Mouse (Mus musculus) kidney, embryonic 15.5 days (tissue): ENCODE results near the gene Lpxn. TPM values are rescaled to one million over a fixed set of nuclear protein-coding genes. Genes with fewer than 3 reads are reported as not detected.
A peak's percentile ranks its signal among the peaks of the same experiment; 100 is the strongest.

Experiments
- ATAC-seq: fragments of 200-750 bp; cut with Nextera tagmentation; replicated peaks from 2 replicates; pipeline ENCODE4 v1.8.0; 2017; ENCODE audit warnings: moderate TSS enrichment; ENCODE audit not compliant: low FRiP score
- H3K27ac ChIP-seq: fragments of 300-500 bp; sonication (generic); 2 replicates; pipeline ENCODE4 v1.5.1; 2015; ENCODE audit warnings: mild to moderate bottlenecking, inconsistent platforms
- H3K27me3 ChIP-seq: fragments of 300-500 bp; sonication (generic); 2 replicates; pipeline ENCODE4 v1.6.1; 2015; ENCODE audit warnings: inconsistent platforms
- H3K36me3 ChIP-seq: fragments of 300-500 bp; sonication (generic); 2 replicates; pipeline ENCODE4 v1.6.1; 2015; ENCODE audit warnings: inconsistent platforms
- H3K4me1 ChIP-seq: fragments of 300-500 bp; sonication (generic); 2 replicates; pipeline ENCODE4 v1.6.1; 2015; ENCODE audit warnings: inconsistent platforms
- H3K4me2 ChIP-seq: fragments of 300-500 bp; sonication (generic); 2 replicates; pipeline ENCODE4 v1.6.1; 2015; ENCODE audit warnings: moderate library complexity, mild to moderate bottlenecking, inconsistent platforms
- H3K4me3 ChIP-seq: fragments of 300-500 bp; sonication (generic); replicated peaks from 2 replicates; pipeline ENCODE4 v1.5.1; 2015; ENCODE audit warnings: mild to moderate bottlenecking, inconsistent platforms
- H3K9ac ChIP-seq: fragments of 300-500 bp; sonication (generic); 2 replicates; pipeline ENCODE4 v1.6.1; 2015; ENCODE audit warnings: mild to moderate bottlenecking, inconsistent platforms
- H3K9me3 ChIP-seq: fragments of 300-500 bp; sonication (generic); replicated peaks from 2 replicates; pipeline ENCODE4 v1.6.1; 2016; ENCODE audit warnings: inconsistent platforms
- WGBS: fragments of 180-500 bp; shearing (Covaris S2); methylation state at CpG from one replicate; pipeline ENCODE4 v1.1.7; 2015; ENCODE audit warnings: mixed read lengths; 5-methylcytosine and 5-hydroxymethylcytosine counted together
- polyA plus RNA-seq: library from polyadenylated mRNA; unstranded; fragments of >200 nt; fragmentation: Nextera tagmentation; extraction: Ambion mirVana; gene quantifications from 2 replicates; pipeline ENCODE4 v1.2.1, GENCODE M21; 2015

The Lpxn gene
- polyA plus RNA-seq, 1 experiment from 2014 or later, result 1.3 TPM

DNA sequence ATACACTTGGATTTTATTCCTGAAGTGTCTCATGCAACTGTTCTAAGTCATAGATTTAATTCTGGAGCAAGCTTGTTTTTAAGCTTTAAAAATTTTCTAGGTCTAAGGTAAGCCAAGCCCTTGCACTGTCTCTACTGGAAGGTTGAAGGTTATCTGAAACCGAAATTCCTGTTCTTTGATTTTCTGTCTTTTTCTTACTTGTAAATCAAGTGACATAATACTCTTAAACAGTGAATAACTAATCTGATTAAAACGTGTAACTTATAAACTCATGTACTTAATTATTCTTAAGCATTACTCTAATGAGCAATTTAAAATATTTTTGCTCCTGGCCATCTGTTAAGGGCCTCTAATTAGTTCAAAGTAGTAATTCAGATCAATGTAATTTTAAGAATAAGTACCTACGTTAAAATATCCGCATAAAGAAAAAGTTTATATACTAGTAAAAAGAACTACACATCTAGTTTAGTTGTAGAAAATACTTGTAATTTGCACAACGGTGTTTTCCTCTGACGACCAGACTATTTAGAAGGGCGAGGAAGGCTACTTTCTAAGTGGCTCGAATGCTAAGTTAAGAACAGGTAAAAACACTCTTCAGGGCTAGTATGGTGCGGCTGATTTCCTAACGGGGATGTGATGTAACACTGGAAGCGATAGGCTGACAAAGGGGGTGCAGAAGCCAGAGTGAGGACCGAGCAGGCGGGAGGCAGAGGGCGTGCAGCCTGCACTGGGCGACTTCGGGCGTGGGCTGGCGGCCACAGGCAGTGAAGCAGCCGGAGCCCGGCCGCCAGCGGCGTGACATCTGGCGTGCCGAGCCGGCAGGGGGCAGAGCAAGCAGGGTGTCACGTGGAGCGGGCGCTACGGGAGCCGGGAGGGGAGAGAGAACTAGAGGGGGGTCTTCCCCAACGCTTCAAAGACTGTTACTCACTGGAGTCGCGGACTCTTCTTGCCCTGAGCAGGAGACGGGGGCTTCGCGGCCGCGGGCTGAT is 1.6 kb upstream of the Lpxn start:
- Histone ChIP-seq H3K27ac (peak overlapping the region; percentile 100), H3K4me3 (peak overlapping the region; percentile 96), H3K27me3 (no peaks in the 10 kb centered on the region), H3K36me3 (no peaks in the 10 kb centered on the region), H3K4me1 (peaks cover 5% of the 10 kb centered on the region; the same call in 1 of the 2 replicates), H3K9me3 (no peaks in the 10 kb centered on the region), H3K4me2 (peak overlapping the region; percentile 63), H3K9ac (peak overlapping the region; percentile 99)
- ATAC-seq, result peak; percentile 75
- WGBS, result under 1% methylated on average over 39 of the region's 39 CpGs

DNA sequence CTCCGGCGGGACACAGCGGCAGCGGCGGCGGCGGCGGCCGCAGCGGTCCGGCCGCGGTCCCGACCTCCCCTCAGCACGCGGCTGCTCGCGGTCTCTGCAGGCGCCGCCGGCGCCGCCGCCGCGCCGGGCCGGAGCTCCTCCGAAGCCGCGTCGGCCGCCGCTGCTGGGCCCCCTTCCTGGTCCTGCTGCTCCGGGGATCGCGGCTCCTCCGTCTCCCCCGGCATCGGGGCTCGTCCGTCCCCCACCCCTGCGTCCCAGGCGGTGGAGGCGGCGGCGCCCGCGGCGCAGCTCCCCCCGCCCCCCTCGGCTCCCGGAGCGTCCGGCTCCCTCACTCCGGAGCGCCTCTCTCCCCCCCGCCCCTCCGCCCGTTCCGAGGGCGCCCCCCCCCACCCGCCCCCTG is 883 bp upstream of the Lpxn start:
- Histone ChIP-seq H3K9ac (peak overlapping the region; percentile 99), H3K27me3 (no peaks in the 10 kb centered on the region), H3K27ac (peak overlapping the region; percentile 100), H3K4me2 (peak overlapping the region; percentile 63), H3K36me3 (no peaks in the 10 kb centered on the region), H3K4me1 (peaks cover 5% of the 10 kb centered on the region; the same call in 1 of the 2 replicates), H3K9me3 (no peaks in the 10 kb centered on the region), H3K4me3 (peak overlapping the region; percentile 96)
- peak; percentile 38 for ATAC-seq
- WGBS, result under 1% methylated on average over 45 of the region's 63 CpGs

DNA sequence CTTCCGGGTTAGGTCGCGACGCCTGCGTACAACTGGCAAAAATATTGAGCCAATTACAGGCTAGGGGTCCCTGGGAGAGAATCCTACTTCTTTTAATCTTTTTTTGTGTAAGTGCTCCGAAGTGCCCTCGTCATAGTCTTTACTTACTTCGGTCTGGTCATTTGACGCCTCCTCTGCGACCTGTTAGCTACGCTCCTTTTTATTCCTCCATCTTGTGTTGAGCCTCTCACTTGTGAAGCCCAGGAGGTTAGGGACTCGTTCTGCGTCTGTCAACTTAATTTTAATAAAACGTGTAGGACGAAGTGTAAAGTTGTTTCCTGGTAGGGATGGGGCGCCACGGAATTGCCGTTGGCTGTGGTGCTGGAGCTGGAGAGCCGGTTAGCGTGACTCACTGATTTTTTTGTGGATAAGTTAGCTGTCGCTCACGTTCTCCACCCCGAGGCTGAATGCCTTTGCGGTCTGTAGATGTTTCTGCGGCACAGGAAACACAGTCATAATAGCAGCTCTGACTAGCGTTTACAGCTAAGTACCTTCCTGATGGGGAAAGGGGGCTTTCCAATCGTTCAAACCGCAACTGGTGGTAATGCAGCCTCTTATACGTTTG is 437 bp downstream of the Lpxn start:
- Histone ChIP-seq H3K27ac (peak overlapping the region; percentile 100), H3K36me3 (no peaks in the 10 kb centered on the region), H3K9me3 (no peaks in the 10 kb centered on the region), H3K4me2 (peak overlapping the region; percentile 80), H3K9ac (peak overlapping the region; percentile 52), H3K4me3 (peak overlapping the region; percentile 96), H3K4me1 (peaks cover 5% of the 10 kb centered on the region; the same call in 1 of the 2 replicates), H3K27me3 (no peaks in the 10 kb centered on the region)
- peak; percentile 14 for ATAC-seq
- under 1% methylated on average over 29 of the region's 29 CpGs for WGBS

GRCm38 (mm10) chr19:12797071-12797470 is 1.1 kb downstream of the Lpxn start:
- H3K4me2 ChIP-seq, result peak overlapping the region; percentile 80
- H3K27me3 ChIP-seq, result no peaks in the 10 kb centered on the region
- WGBS, result under 1% methylated on average over 7 of the region's 7 CpGs
- H3K9ac ChIP-seq, result peak overlapping the region; percentile 52
- peak overlapping the region; percentile 100 for H3K27ac ChIP-seq
- no peak for ATAC-seq
- peak overlapping the region; percentile 96 for H3K4me3 ChIP-seq
- H3K4me1 ChIP-seq, result 0 out of 2 replicates have a peak, but pooled peaks cover 3% of the 10 kb centered on the region
- no peaks in the 10 kb centered on the region for H3K36me3 ChIP-seq
- H3K9me3 ChIP-seq, result no peaks in the 10 kb centered on the region

- no peak for ATAC-seq
- no peak overlapping the region for H3K9ac ChIP-seq
- H3K9me3 ChIP-seq, result no peaks in the 10 kb centered on the region
- H3K27me3 ChIP-seq, result no peaks in the 10 kb centered on the region
- H3K4me2 ChIP-seq, result no peak overlapping the region
- no peak overlapping the region for H3K27ac ChIP-seq
- 84% methylated on average over 4 of the region's 4 CpGs for WGBS
- no peaks in the 10 kb centered on the region for H3K4me1 ChIP-seq
- no peaks in the 10 kb centered on the region for H3K36me3 ChIP-seq
- H3K4me3 ChIP-seq, result no peak overlapping the region
These were observed 2.4 kb downstream of the Lpxn start for GRCm38 (mm10) chr19:12798404-12798803.

- Histone ChIP-seq H3K4me3 (no peak overlapping the region), H3K36me3 (no peaks in the 10 kb centered on the region), H3K9ac (no peak overlapping the region), H3K27me3 (no peaks in the 10 kb centered on the region), H3K9me3 (no peaks in the 10 kb centered on the region), H3K4me1 (no peaks in the 10 kb centered on the region), H3K4me2 (no peak overlapping the region), H3K27ac (no peak overlapping the region)
- 76% methylated on average over 3 of the region's 3 CpGs for WGBS
- ATAC-seq, result no peak
These were observed 3.1 kb downstream of the Lpxn start for GRCm38 (mm10) chr19:12799081-12799480.

- H3K9me3 ChIP-seq, result no peaks in the 10 kb centered on the region
- no peaks in the 10 kb centered on the region for H3K4me1 ChIP-seq
- no peaks in the 10 kb centered on the region for H3K36me3 ChIP-seq
- H3K27ac ChIP-seq, result no peak overlapping the region
- no peak overlapping the region for H3K4me2 ChIP-seq
- no peak overlapping the region for H3K4me3 ChIP-seq
- 73% methylated on average over 2 of the region's 2 CpGs for WGBS
- no peak overlapping the region for H3K9ac ChIP-seq
- ATAC-seq, result no peak
- no peaks in the 10 kb centered on the region for H3K27me3 ChIP-seq
These were observed 4.6 kb downstream of the Lpxn start for GRCm38 (mm10) chr19:12800621-12801020.

DNA sequence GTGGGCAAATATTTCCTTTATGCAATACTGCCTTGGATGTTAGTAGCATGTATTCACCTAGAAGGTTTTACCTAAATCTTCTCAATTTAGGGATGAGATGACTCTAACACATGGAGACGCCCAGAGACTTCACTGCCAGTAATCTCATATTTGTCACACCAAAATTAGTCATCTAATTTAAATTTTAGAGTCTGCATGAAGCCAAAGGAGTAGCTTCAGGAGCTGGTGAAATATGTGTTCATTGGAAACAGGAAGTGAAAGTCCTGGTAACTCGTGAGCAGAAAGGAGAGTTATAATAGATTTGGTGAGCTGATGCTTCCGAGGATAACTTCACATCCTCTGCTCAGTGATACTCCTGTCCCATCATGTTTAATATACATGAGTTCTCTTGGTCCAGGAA is 5.1 kb downstream of the Lpxn start:
- ATAC-seq, result no peak
- WGBS, result 72% methylated on average over 3 of the region's 3 CpGs
- H3K27ac ChIP-seq, result no peak overlapping the region
- no peaks in the 10 kb centered on the region for H3K27me3 ChIP-seq
- no peaks in the 10 kb centered on the region for H3K9me3 ChIP-seq
- H3K4me2 ChIP-seq, result no peak overlapping the region
- H3K9ac ChIP-seq, result no peak overlapping the region
- no peak overlapping the region for H3K4me3 ChIP-seq
- H3K36me3 ChIP-seq, result no peaks in the 10 kb centered on the region
- no peaks in the 10 kb centered on the region for H3K4me1 ChIP-seq

- Histone ChIP-seq H3K27ac (no peak overlapping the region), H3K36me3 (no peaks in the 10 kb centered on the region), H3K4me2 (no peak overlapping the region), H3K4me1 (no peaks in the 10 kb centered on the region), H3K4me3 (no peak overlapping the region), H3K9ac (no peak overlapping the region), H3K9me3 (no peaks in the 10 kb centered on the region), H3K27me3 (no peaks in the 10 kb centered on the region)
- WGBS, result 78% methylated on average over 3 of the region's 3 CpGs
- ATAC-seq, result no peak
These were observed 6.8 kb downstream of the Lpxn start for GRCm38 (mm10) chr19:12802830-12803229.

DNA sequence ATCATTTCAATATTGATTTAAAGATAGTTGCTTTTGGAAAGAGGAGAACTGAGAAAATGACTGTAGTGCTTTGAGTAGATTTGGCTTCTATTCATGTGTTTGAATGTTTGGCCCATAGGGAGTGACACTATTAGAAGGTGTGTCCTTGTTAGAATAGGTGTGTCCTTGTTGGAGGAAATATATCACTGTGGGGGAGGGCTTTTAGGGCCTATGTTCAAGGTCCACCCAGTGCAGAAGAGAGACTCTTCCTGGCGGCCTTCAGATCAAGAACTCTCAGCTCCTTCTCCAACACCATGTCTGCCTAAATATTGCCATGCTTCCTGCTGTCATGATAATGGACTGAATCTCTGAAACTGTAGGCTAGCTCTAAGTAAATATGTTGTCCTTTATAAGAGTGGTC is 8.2 kb downstream of the Lpxn start:
- no peak overlapping the region for H3K4me2 ChIP-seq
- ATAC-seq, result no peak
- no peaks in the 10 kb centered on the region for H3K36me3 ChIP-seq
- H3K4me3 ChIP-seq, result no peak overlapping the region
- WGBS, result 72% methylated on average over 1 of the region's 1 CpGs
- H3K27ac ChIP-seq, result no peak overlapping the region
- no peaks in the 10 kb centered on the region for H3K4me1 ChIP-seq
- no peaks in the 10 kb centered on the region for H3K9me3 ChIP-seq
- no peaks in the 10 kb centered on the region for H3K27me3 ChIP-seq
- H3K9ac ChIP-seq, result no peak overlapping the region

DNA sequence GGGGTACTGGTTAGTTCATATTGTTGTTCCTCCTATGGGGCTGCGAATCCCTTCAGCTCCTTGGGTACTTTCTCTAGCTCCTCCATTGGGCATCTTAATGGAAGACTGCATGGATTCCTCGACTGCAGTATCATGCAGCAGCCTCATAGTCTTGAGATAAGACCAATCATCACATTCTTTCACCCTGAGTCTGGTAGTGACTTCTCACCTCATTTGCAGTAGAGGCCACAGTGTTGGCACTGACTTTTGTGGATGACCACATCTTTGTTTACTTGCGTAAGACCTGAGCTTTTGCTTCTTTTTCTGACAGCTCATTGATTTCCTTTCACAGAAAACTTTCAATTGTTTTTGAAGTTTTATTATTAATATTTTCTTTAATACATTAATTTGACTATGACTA is 9.7 kb downstream of the Lpxn start:
- H3K27ac ChIP-seq, result no peak overlapping the region
- no peak for ATAC-seq
- no peaks in the 10 kb centered on the region for H3K9me3 ChIP-seq
- no peaks in the 10 kb centered on the region for H3K4me1 ChIP-seq
- no peaks in the 10 kb centered on the region for H3K36me3 ChIP-seq
- H3K27me3 ChIP-seq, result no peaks in the 10 kb centered on the region
- no peak overlapping the region for H3K9ac ChIP-seq
- no peak overlapping the region for H3K4me3 ChIP-seq
- H3K4me2 ChIP-seq, result no peak overlapping the region
- WGBS, result 85% methylated on average over 3 of the region's 3 CpGs

DNA sequence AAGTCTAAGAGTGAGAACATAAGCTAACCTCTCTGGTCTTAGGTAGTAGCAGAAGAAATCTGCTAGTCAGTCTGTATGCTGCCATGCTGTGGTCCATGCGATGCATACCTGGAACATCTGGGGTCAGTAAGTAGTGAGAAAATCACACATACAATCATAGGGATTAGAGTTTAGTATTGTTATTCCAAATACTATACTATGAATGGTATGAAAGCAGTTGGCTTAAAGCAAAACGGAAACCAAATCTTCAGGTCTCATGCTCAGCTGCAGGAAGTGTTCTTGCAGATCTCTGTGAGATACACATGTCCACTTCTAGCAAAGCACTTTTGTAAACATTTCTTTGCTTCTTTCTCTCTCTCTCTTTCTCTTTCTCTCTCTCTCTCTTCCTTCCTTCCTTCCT is 10.2 kb downstream of the Lpxn start:
- Histone ChIP-seq H3K4me3 (no peak overlapping the region), H3K9me3 (no peaks in the 10 kb centered on the region), H3K4me2 (no peak overlapping the region), H3K4me1 (no peaks in the 10 kb centered on the region), H3K9ac (no peak overlapping the region), H3K36me3 (no peaks in the 10 kb centered on the region), H3K27me3 (no peaks in the 10 kb centered on the region), H3K27ac (no peak overlapping the region)
- no peak for ATAC-seq
- 69% methylated on average over 2 of the region's 2 CpGs for WGBS
